Mouse (Mus musculus): ENCODE results near the gene RPS10-NUDT3.
A peak's percentile ranks its signal among the peaks of the same experiment; 100 is the strongest.

GRCm38 (mm10) chr17:27565163-27565941 is 69.7 kb downstream of the RPS10-NUDT3 start, which contains the start of gene AI413582:
- TF ChIP-seq CTCF (IDR thresholded peaks at IDR 0.05; ENCODE audit: low read depth): peak; percentile 98
- no peak for TF ChIP-seq EP300 (IDR thresholded peaks at IDR 0.05; ENCODE audit: low read depth)

Data from liver, postnatal 0 days (tissue).